Mouse (Mus musculus): ENCODE results near the gene Abt1. TPM values are rescaled to one million over a fixed set of nuclear protein-coding genes. Genes with fewer than 3 reads are reported as not detected.

The Abt1 gene
- total RNA-seq, 1 experiment from 2014 or later: 15.6 TPM

- peak; percentile 59 for ATAC-seq (replicated peaks; ENCODE audit: low read depth, poor library complexity, severe bottlenecking)
Observed at GRCm38 (mm10) chr13:23369421-23369765, 54.3 kb downstream of the Abt1 start.

- peak; percentile 97 for ATAC-seq (replicated peaks; ENCODE audit: low read depth, poor library complexity, severe bottlenecking)
Observed at GRCm38 (mm10) chr13:23368583-23369420, 54.9 kb downstream of the Abt1 start, which contains the start of gene Zfp322a. TSS of gene Zfp322a (minus strand) at chr13:23369208.

Other genes starting within 250 kb of the Abt1 start
- gene Vmn1r220, start 235.9 kb downstream of the Abt1 start, total RNA-seq (2017): not detected in 2 replicates
- not detected in 2 replicates for gene Vmn1r221, start 209.7 kb downstream of the Abt1 start, total RNA-seq (2017)
- gene Vmn1r222, start 187.9 kb downstream of the Abt1 start, total RNA-seq (2017): not detected in 2 replicates
- not detected in 2 replicates for gene Vmn1r223, start 176.7 kb downstream of the Abt1 start, total RNA-seq (2017)
- 42.1 and 57.3 TPM in 2 replicates for gene Zfp322a, start 54.7 kb downstream of the Abt1 start, total RNA-seq (2017)
- not detected in 2 replicates for gene Btn1a1, start 42.0 kb upstream of the Abt1 start, total RNA-seq (2017)
- gene Btn2a2, start 65.0 kb upstream of the Abt1 start, total RNA-seq (2017): not detected in 2 replicates
- gene Hist1h4h, start 107.2 kb upstream of the Abt1 start, total RNA-seq (2017): 1,499 and 1,774 TPM in 2 replicates
- gene Hist1h2af, start 110.0 kb upstream of the Abt1 start, total RNA-seq (2017): 1,142 and 1,285 TPM in 2 replicates
- 199 and 205 TPM in 2 replicates for gene Hist1h3g, start 111.6 kb upstream of the Abt1 start, total RNA-seq (2017)
- 91.4 and 108 TPM in 2 replicates for gene Hist1h2bh, start 119.5 kb upstream of the Abt1 start, total RNA-seq (2017)
- gene Hist1h3f, start 120.2 kb upstream of the Abt1 start, total RNA-seq (2017): 186 and 196 TPM in 2 replicates
- gene Hist1h4f, start 127.8 kb upstream of the Abt1 start, total RNA-seq (2017): 2,800 and 2,993 TPM in 2 replicates
- gene Hist1h1d, start 129.4 kb upstream of the Abt1 start, total RNA-seq (2017): 92.5 and 96.4 TPM in 2 replicates
- gene Hist1h3e, start 138.5 kb upstream of the Abt1 start, total RNA-seq (2017): 574 and 671 TPM in 2 replicates
- 336 and 401 TPM in 2 replicates for gene Hist1h2ae, start 147.4 kb upstream of the Abt1 start, total RNA-seq (2017)
- 1,313 and 1,586 TPM in 2 replicates for gene Hist1h2bg, start 147.5 kb upstream of the Abt1 start, total RNA-seq (2017)
- gene Hist1h2bf, start 150.3 kb upstream of the Abt1 start, total RNA-seq (2017): 558 and 569 TPM in 2 replicates
- gene Hist1h2ad, start 150.5 kb upstream of the Abt1 start, total RNA-seq (2017): 127 and 293 TPM in 2 replicates
- gene Hist1h3d, start 151.9 kb upstream of the Abt1 start, total RNA-seq (2017): 98.2 and 137 TPM in 2 replicates
- 1,514 and 1,667 TPM in 2 replicates for gene Hist1h4d, start 157.7 kb upstream of the Abt1 start, total RNA-seq (2017)
- gene Hist1h2be, start 197.3 kb upstream of the Abt1 start, total RNA-seq (2017): 92.7 and 94.2 TPM in 2 replicates
- gene Hist1h1e, start 198.7 kb upstream of the Abt1 start, total RNA-seq (2017): 314 and 326 TPM in 2 replicates